Mouse (Mus musculus) C2C12 (cell line): ENCODE measurements around the gene Canx. TPM values are rescaled to one million over a fixed set of nuclear protein-coding genes. Genes with fewer than 3 reads are reported as not detected.

Experiments used
- H3K27me3 ChIP-seq: one replicate; pipeline ENCODE4 v1.6.1; 2011; ENCODE audit not compliant: control insufficient read depth, insufficient read depth, insufficient read length
- H3K36me3 ChIP-seq: one replicate; pipeline ENCODE4 v1.6.1; 2011; ENCODE audit not compliant: control insufficient read depth, insufficient read depth
- H3K4me3 ChIP-seq: one replicate; pipeline ENCODE4 v1.5.1; 2011; ENCODE audit warnings: mild to moderate bottlenecking, control low read depth; ENCODE audit not compliant: poor library complexity, insufficient read depth, severe bottlenecking
- H3K79me2 ChIP-seq: one replicate; pipeline ENCODE4 v1.6.1; 2011; ENCODE audit not compliant: control insufficient read depth, insufficient read depth
- H3K79me3 ChIP-seq: one replicate; pipeline ENCODE4 v1.6.1; 2011; ENCODE audit warnings: low read depth, control low read depth
- H3ac ChIP-seq: one replicate; pipeline ENCODE3; 2011; ENCODE audit warnings: low read depth; ENCODE audit not compliant: control insufficient read depth, insufficient read length
- CEBPB ChIP-seq: IDR thresholded peaks from one replicate; pipeline ENCODE4 v1.6.1; 2011; ENCODE audit warnings: low read depth, mild to moderate bottlenecking, control low read depth, moderate library complexity
- CTCF ChIP-seq: IDR thresholded peaks from one replicate; pipeline ENCODE4 v1.5.1; 2011; ENCODE audit not compliant: control insufficient read depth, insufficient read depth, insufficient read length
- FOSL1 ChIP-seq: IDR thresholded peaks from one replicate; pipeline ENCODE4 v1.8.0; 2011; ENCODE audit warnings: mild to moderate bottlenecking, low read length; ENCODE audit not compliant: poor library complexity, insufficient read depth, severe bottlenecking
- MAX ChIP-seq: IDR thresholded peaks from one replicate; pipeline ENCODE4 v1.6.1; 2011; ENCODE audit warnings: mild to moderate bottlenecking, control low read depth
- MYOD1 ChIP-seq: IDR thresholded peaks from one replicate; pipeline ENCODE4 v1.6.1; 2011; ENCODE audit warnings: low read depth; ENCODE audit not compliant: control insufficient read depth, insufficient read length
- MYOG ChIP-seq: IDR thresholded peaks from one replicate; pipeline ENCODE4 v1.6.1; 2011; ENCODE audit not compliant: control insufficient read depth, insufficient read length; ENCODE audit errors: extremely low read depth
- USF1 ChIP-seq: IDR thresholded peaks from one replicate; pipeline ENCODE4 v1.6.1; 2011; ENCODE audit warnings: low read depth, mild to moderate bottlenecking, control low read depth, moderate library complexity
- polyA plus RNA-seq: library from polyadenylated mRNA; unstranded; fragments of >200 nt; fragmentation: generic; extraction: Trizol; gene quantifications from one replicate; pipeline ENCODE4 v1.2.1, GENCODE M21; 2012; ENCODE audit warnings: missing spikeins

Canx gene
- polyA plus RNA-seq, 1 experiment = 144 TPM

GRCm38 (mm10) chr11:50358950-50359861, 33.7 kb upstream of the Canx start:
- no peaks in the 10 kb centered on the region for H3K79me2 ChIP-seq
- H3K4me3 ChIP-seq = no peak overlapping the region
- no peak overlapping the region for H3ac ChIP-seq
- H3K79me3 ChIP-seq = no peaks in the 10 kb centered on the region
- H3K27me3 ChIP-seq = peaks cover 34% of the 10 kb centered on the region
- TF ChIP-seq USF1 (no peak), MYOG (no peak), MYOD1 (no peak), CEBPB (no peak), FOSL1 (no peak), CTCF (no peak), MAX (no peak)
- H3K36me3 ChIP-seq = no peaks in the 10 kb centered on the region

GRCm38 (mm10) chr11:50355395-50355794, 29.9 kb upstream of the Canx start:
- TF ChIP-seq FOSL1 (no peak), MYOD1 (no peak), CEBPB (no peak), MYOG (no peak), CTCF (no peak), USF1 (no peak), MAX (no peak)
- Histone ChIP-seq H3K4me3 (no peak overlapping the region), H3K79me2 (no peaks in the 10 kb centered on the region), H3K79me3 (no peaks in the 10 kb centered on the region), H3K36me3 (no peaks in the 10 kb centered on the region), H3K27me3 (peaks cover 32% of the 10 kb centered on the region), H3ac (no peak overlapping the region)

GRCm38 (mm10) chr11:50354851-50355250, 29.4 kb upstream of the Canx start:
- H3K27me3 ChIP-seq = peaks cover 32% of the 10 kb centered on the region
- H3K4me3 ChIP-seq = no peak overlapping the region
- H3ac ChIP-seq = no peak overlapping the region
- no peak for TF ChIP-seq MAX
- TF ChIP-seq MYOD1 = no peak
- no peak for TF ChIP-seq FOSL1
- no peak for TF ChIP-seq MYOG
- TF ChIP-seq USF1 = no peak
- no peak for TF ChIP-seq CEBPB
- no peaks in the 10 kb centered on the region for H3K79me2 ChIP-seq
- H3K36me3 ChIP-seq = no peaks in the 10 kb centered on the region
- no peaks in the 10 kb centered on the region for H3K79me3 ChIP-seq

- Histone ChIP-seq H3K4me3 (no peak within 1 kb of the TSS), H3K79me3 (no peaks in the 10 kb centered on the region), H3K36me3 (no peaks in the 10 kb centered on the region), H3K27me3 (peaks cover 27% of the 10 kb centered on the region), H3K79me2 (no peaks in the 10 kb centered on the region), H3ac (no peak within 1 kb of the TSS)
- TF ChIP-seq MYOG (no peak), FOSL1 (no peak), CEBPB (no peak), USF1 (no peak), MAX (no peak), CTCF (no peak), MYOD1 (no peak)
Measured at GRCm38 (mm10) chr11:50354162-50354561, 28.7 kb upstream of the Canx start, which contains the start of gene Cby3. Cby3 (plus strand) TSS chr11:50354462.

GRCm38 (mm10) chr11:50352177-50352576, 26.7 kb upstream of the Canx start:
- no peaks in the 10 kb centered on the region for H3K79me2 ChIP-seq
- H3K27me3 ChIP-seq = peaks cover 8% of the 10 kb centered on the region
- H3K4me3 ChIP-seq = no peak overlapping the region
- no peak overlapping the region for H3ac ChIP-seq
- no peak for TF ChIP-seq MYOG
- no peak for TF ChIP-seq MYOD1
- no peak for TF ChIP-seq MAX
- no peak for TF ChIP-seq CTCF
- TF ChIP-seq CEBPB = no peak
- no peak for TF ChIP-seq USF1
- no peak for TF ChIP-seq FOSL1
- no peaks in the 10 kb centered on the region for H3K36me3 ChIP-seq
- H3K79me3 ChIP-seq = no peaks in the 10 kb centered on the region
